Mouse (Mus musculus): ENCODE results near the gene Tmem239. TPM values are rescaled to one million over a fixed set of nuclear protein-coding genes. Genes with fewer than 3 reads are reported as not detected.
"Not testable (repeated sequence)": the region's sequence is repeated elsewhere in the genome, so short reads cannot be mapped to it uniquely, and the experiment has no call there.

The Tmem239 gene
- not detected in 2 replicates for polyA plus RNA-seq (2012; rRNA removed)

DNA sequence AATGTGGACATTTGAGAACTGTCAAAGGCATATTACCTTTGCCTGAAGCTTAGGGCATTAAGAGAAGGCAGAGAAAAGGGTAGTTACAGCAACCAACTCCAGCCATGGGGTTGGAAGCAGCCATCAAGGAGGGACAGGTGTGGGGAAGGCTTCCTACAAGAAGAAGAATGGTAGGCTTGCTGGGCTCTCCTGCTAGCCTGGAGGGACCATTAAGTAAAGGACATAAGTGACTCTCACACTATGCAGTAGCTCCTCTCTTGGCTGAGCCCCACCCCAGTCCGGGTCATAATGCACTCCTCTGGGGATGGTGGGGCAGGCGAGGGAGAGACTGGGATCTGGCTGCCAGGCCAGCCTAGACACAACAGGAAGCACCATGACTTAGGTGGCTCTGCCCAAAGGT is at the start of gene Tmem239:
Gene Tmem239, plus strand, starts transcription at position 301 of the 400 bp plus-strand sequence.
- TF ChIP-seq POLR2A (IDR thresholded peaks at IDR 0.05; ENCODE audit: borderline replicate concordance, extremely low read depth, low read depth, low read length) (no peak), CTCF (IDR thresholded peaks at IDR 0.05; ENCODE audit: insufficient read depth, low read length) (no peak)
- WGBS: 82% methylated on average over 2 of the region's 2 CpGs
- Histone ChIP-seq H3K4me3 (replicated peaks; ENCODE audit: extremely low read depth, low read depth, low read length) (no peak within 1 kb of the TSS), H3K4me1 (ENCODE audit: control insufficient read depth, insufficient read depth, low read length) (no peaks in the 10 kb centered on the region)
- DNase-seq: no peak

DNA sequence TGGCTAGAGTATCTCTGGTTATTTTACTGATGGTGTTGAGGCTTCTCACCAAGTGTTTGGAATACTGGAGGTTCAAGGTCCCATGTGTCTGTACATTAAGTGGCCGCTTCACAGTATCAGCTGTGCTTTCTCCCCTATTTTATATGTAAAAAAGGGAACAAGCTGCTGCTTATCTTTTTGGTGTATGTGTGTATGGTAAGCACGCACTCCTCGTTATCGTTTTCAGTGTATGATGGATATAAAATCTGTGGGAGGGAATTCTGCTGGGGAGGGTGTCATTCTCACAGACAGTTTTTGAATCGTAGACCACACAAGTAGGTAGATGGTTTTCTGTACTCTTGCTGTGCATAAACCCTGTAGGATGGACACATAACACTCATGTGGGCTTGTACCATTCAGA is 48.7 kb upstream of the Tmem239 start:
- TF ChIP-seq CTCF (IDR thresholded peaks at IDR 0.05; ENCODE audit: insufficient read depth, low read length) (no peak), POLR2A (IDR thresholded peaks at IDR 0.05; ENCODE audit: borderline replicate concordance, extremely low read depth, low read depth, low read length) (no peak)
- Histone ChIP-seq H3K4me1 (ENCODE audit: control insufficient read depth, insufficient read depth, low read length) (no peaks in the 10 kb centered on the region), H3K4me3 (replicated peaks; ENCODE audit: extremely low read depth, low read depth, low read length) (no peak overlapping the region)
- DNase-seq: no peak
- 93% methylated on average over 5 of the region's 5 CpGs for WGBS

DNA sequence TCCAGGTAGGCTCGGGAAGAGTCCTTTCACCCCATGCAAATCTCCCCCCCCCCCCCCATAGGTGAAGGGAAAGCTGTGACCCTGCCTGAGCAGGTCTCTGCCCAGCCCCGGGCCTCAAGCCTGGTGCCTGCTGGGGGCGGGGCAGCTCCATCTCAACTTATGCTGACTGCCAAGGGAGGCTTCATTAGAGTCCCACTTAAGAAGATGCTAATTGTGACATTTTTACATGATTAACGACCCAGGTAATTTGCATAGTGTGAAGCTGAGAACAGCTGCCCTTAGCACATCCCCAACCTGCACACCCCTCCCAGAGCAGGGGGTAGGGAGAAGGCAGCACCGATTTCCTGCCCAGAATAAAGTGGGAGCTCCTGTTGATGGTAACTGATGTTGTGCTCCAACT is 47.4 kb upstream of the Tmem239 start:
- no peaks in the 10 kb centered on the region for H3K4me1 ChIP-seq (ENCODE audit: control insufficient read depth, insufficient read depth, low read length)
- no peak for DNase-seq
- no peak overlapping the region for H3K4me3 ChIP-seq (replicated peaks; ENCODE audit: extremely low read depth, low read depth, low read length)
- TF ChIP-seq POLR2A (IDR thresholded peaks at IDR 0.05; ENCODE audit: borderline replicate concordance, extremely low read depth, low read depth, low read length) (no peak), CTCF (IDR thresholded peaks at IDR 0.05; ENCODE audit: insufficient read depth, low read length) (no peak)
- WGBS: 23% methylated on average over 5 of the region's 5 CpGs

DNA sequence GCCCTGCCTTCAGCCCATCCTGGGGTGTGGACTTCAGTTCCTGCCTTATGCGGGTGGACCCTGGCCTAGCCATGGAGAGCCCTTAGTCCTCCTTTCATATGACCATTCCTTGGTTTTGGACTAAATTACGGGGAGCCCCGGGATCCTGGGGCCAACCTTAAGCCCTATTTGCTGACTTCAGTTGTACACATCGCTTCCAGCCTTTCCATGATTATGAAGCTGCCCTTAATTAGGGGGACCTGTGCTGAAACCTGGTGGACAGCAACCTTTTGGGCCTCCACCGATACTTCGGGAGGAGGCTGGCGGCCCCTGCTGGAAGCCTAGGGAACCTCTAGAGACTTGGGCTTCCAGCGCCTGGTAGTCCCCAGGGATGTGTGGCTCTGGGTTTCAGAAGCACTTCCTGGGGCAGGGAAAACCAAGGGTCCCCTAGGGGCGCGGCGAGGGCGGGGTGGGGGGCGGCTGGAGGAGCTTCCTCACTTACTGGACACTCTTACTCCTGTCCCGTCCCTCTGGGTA is 43.7 kb upstream of the Tmem239 start:
- H3K4me3 ChIP-seq (replicated peaks; ENCODE audit: extremely low read depth, low read depth, low read length): no peak overlapping the region
- no peaks in the 10 kb centered on the region for H3K4me1 ChIP-seq (ENCODE audit: control insufficient read depth, insufficient read depth, low read length)
- WGBS: 5% methylated on average over 14 of the region's 14 CpGs
- DNase-seq: peak; percentile 27
- TF ChIP-seq POLR2A (IDR thresholded peaks at IDR 0.05; ENCODE audit: borderline replicate concordance, extremely low read depth, low read depth, low read length) (no peak), CTCF (IDR thresholded peaks at IDR 0.05; ENCODE audit: insufficient read depth, low read length) (peak; percentile 38)

DNA sequence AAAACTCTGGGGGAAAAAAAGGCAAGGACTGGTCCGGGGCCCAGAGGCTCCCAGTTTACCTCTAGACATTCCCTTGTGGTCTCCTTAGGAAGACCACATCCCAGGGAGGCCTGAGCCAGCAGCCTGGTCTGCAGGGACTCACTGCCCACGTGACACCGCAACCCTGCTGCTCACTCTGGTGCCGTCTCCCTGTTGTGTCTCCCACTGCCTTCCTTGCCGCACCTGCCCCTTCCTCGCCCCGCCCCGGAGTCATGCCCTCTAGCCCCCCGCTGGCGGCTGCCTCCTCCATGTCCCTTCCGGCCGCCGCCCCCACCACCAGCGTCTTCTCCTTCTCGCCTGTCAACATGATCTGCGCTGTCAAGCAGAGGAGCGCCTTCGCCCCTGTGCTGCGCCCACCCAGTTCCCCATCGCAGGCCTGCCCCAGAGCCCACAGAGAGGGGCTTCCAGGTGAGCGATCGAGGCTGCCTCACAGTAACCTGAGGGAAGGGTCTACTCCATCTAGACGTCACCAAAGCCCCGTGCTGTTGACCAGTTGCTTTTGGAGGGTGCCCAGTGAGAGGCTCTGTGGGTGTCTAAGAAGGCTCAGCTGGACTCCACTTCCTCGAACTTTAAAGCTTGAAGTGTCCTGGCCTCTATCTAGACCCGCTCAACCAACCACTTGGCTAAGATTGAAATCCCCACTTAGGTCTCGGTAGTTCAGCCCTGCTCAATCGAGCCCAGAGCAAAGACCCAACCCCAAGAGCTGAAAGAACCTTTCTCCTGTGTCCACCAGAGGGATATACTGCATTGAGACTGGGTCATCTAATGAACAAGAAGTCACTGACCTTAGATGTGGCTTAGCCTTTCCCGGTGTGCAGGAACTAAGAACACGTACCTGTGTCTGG is 40.8 kb upstream of the Tmem239 start:
- no peak for DNase-seq
- WGBS: 10% methylated on average over 30 of the region's 30 CpGs
- Histone ChIP-seq H3K4me1 (ENCODE audit: control insufficient read depth, insufficient read depth, low read length) (no peaks in the 10 kb centered on the region), H3K4me3 (replicated peaks; ENCODE audit: extremely low read depth, low read depth, low read length) (no peak overlapping the region)
- no peak for TF ChIP-seq POLR2A (IDR thresholded peaks at IDR 0.05; ENCODE audit: borderline replicate concordance, extremely low read depth, low read depth, low read length)
- TF ChIP-seq CTCF (IDR thresholded peaks at IDR 0.05; ENCODE audit: insufficient read depth, low read length): no peak

DNA sequence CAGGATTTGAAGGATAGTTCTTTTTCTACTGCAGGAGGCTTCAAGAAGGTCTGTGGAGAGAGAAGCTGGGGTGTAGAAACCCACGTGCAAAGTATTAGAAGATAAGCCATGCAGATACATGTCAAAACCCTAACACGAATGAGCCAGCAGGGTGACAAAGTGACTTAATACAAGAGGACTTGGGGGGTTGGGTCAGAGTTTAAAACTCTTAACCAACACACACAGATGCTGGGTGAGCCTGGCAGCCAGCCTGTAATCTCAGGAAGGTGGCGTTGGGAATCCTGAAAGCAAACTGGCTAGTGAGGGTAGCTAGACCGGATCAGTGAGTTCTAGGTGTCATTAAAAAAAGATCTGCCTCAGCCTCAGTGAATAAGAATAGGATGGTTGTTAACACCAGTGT is 38.9 kb upstream of the Tmem239 start:
- no peak for DNase-seq

DNA sequence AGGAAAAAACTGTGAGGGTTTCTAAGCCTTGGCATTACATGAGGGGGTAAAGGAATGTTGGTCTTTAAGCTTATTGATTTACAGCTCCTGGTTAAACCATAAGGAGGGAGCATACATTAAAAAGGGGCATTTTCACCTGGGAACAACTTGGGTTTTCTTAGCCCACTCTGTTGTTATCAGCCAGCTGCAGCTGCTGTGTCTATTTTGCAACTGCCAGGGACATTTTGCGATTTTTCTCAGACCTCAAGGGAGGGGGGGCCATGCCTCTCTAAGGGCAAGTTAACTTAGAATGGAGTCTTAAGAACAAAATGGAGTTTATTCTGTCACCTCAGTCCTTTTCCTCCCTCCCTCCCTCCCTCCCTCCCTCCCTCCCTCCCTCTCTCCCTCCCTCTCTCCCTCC is 33.3 kb upstream of the Tmem239 start:
- WGBS: 22% methylated on average over 1 of the region's 1 CpGs
- not testable (repeated sequence) for H3K4me1 ChIP-seq (ENCODE audit: control insufficient read depth, insufficient read depth, low read length); H3K4me3 ChIP-seq (replicated peaks; ENCODE audit: extremely low read depth, low read depth, low read length); DNase-seq

More for the DNA sequence above, 38.9 kb upstream of the Tmem239 start:
- no peak overlapping the region for H3K4me3 ChIP-seq (replicated peaks; ENCODE audit: extremely low read depth, low read depth, low read length)
- TF ChIP-seq POLR2A (IDR thresholded peaks at IDR 0.05; ENCODE audit: borderline replicate concordance, extremely low read depth, low read depth, low read length) (no peak), CTCF (IDR thresholded peaks at IDR 0.05; ENCODE audit: insufficient read depth, low read length) (no peak)
- WGBS: 50% methylated on average over 4 of the region's 4 CpGs
- H3K4me1 ChIP-seq (ENCODE audit: control insufficient read depth, insufficient read depth, low read length): no peaks in the 10 kb centered on the region

DNA sequence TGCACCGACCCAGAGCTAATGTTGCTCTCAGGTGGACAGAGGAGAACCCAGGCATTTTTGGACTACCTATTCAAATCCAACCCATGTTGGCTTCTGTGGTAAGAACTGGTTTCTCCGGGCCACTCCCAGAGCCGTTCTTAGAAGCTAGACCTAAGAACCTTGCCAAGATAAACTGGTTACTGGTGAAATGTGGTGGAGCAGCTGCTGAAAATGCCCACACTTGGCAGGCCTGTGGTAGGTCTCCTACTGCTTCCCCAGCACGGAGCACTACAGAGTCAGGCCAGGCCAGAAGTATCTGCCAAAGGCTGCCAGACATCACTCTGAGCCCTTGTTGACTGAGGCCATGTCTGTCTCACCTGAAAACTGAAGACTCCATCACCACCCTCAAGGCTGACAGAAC is 31.3 kb upstream of the Tmem239 start:
- Histone ChIP-seq H3K4me3 (replicated peaks; ENCODE audit: extremely low read depth, low read depth, low read length) (no peak overlapping the region), H3K4me1 (ENCODE audit: control insufficient read depth, insufficient read depth, low read length) (no peaks in the 10 kb centered on the region)
- TF ChIP-seq POLR2A (IDR thresholded peaks at IDR 0.05; ENCODE audit: borderline replicate concordance, extremely low read depth, low read depth, low read length): no peak
- no peak for TF ChIP-seq CTCF (IDR thresholded peaks at IDR 0.05; ENCODE audit: insufficient read depth, low read length)
- 64% methylated on average over 4 of the region's 4 CpGs for WGBS
- no peak for DNase-seq

DNA sequence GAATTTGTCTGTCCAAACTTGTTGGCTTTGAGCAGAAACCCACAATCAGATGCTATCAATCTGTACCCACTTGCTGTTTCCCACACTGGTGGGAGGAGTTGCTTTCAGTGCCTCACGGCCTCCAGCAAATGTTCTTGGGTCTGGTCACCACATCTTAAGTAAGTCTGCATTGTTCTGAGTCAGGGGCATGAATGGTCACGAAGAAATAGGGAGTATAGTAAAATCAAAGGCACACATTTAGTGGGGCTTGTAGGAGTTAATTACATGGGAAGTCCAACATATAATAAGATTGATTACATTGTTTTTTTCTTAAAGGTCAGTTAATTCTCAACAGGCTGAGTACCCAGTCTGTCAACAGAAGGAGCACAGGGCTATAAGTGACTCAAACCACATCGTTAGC is 23.1 kb upstream of the Tmem239 start:
- WGBS: 50% methylated on average over 3 of the region's 3 CpGs
- Histone ChIP-seq H3K4me3 (replicated peaks; ENCODE audit: extremely low read depth, low read depth, low read length) (no peak overlapping the region), H3K4me1 (ENCODE audit: control insufficient read depth, insufficient read depth, low read length) (no peaks in the 10 kb centered on the region)
- TF ChIP-seq CTCF (IDR thresholded peaks at IDR 0.05; ENCODE audit: insufficient read depth, low read length) (no peak), POLR2A (IDR thresholded peaks at IDR 0.05; ENCODE audit: borderline replicate concordance, extremely low read depth, low read depth, low read length) (no peak)
- no peak for DNase-seq

DNA sequence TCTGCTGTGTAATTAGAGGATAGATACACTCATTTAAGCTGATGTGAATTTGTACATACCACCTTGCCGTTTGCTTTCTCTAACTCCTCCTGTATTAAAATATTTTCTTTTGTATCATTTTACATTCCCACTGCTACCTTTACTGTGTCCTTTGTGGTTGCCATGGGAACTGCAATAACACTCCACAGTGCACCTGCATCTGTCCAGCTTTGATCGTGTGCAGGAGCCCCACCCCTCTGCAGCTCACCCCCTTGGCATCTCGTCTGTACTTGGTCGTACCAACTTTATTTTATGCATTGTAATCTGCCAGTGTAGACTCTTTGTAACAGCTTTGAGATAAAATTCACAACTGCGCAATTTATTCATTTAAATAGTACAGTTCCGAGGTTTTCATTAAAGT is 22.4 kb upstream of the Tmem239 start:
- Histone ChIP-seq H3K4me1 (ENCODE audit: control insufficient read depth, insufficient read depth, low read length) (no peaks in the 10 kb centered on the region), H3K4me3 (replicated peaks; ENCODE audit: extremely low read depth, low read depth, low read length) (no peak overlapping the region)
- 56% methylated on average over 6 of the region's 6 CpGs for WGBS
- no peak for DNase-seq
- TF ChIP-seq CTCF (IDR thresholded peaks at IDR 0.05; ENCODE audit: insufficient read depth, low read length) (no peak), POLR2A (IDR thresholded peaks at IDR 0.05; ENCODE audit: borderline replicate concordance, extremely low read depth, low read depth, low read length) (no peak)
